Mouse (Mus musculus) adipocyte (in vitro differentiated cells): ENCODE data around the gene Folr2.

ENCODE experiments used
- DNase-seq: peaks from one replicate; pipeline ENCODE4 v3.0.0-alpha.2; 2016; ENCODE audit warnings: low spot score

Folr2 gene

DNA sequence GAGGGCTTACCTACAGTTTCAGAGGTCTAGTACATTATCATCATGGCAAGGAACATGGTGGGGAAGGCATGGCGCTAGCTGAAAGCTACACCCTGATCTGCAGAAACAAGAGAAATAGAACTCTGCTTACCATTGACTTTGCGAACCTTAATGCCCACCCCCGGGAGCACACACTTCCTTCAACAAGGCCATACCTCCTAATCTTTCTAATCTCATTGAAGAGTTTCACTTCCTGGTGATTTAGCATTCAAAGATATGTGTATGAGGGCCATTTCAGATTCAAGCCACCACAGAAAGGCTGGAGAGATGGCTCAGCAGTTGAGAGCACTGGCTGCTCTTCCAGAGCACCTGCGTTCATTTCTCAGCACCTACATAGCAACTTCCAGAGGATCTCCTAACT, at the start of gene Folr2:
Gene Folr2 (minus strand): TSS at position 101 of the 400 bp plus-strand sequence.
- no peak for DNase-seq

DNA sequence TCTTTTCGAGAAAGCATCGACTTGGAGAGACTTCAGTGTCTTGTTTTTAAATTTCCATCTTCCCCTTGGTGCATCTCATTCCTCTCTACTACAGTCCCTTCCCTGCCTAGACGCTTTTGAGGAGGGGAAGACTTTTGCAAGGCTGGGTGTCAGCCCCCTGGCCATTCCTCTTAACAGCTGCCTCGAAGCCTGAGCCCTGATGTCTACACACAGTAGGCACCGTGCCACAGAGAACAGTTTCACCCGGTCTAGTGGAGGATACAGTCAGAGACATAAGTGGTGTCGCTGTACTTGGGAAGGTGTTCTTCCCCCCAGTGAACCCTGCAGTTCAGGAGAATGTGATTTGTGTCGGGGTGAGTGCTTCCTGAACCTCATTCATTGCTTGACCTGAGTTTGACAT, 49.7 kb upstream of the Folr2 start:
- DNase-seq: peak; percentile 64

DNA sequence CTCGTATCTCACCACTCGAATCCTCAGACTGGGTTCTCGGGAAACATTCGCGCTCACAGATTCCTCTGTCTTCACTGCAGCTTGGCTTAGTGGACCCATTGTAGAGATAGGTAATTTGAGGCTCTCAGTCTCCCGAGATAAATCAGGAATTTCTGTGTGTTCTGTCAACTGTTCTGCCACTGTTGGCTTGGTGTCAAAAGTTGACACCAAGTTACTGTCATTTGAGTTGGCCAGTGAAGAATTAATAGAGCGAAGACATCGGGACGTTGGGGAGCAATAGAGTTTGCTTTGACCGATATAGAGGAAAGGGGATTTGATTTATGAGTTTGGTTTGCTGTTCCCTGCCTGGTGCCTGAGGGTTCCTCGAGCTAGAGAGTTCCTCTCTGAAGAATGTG, 49.3 kb upstream of the Folr2 start, which contains the start of gene Tomt:
Gene Tomt (minus strand): TSS at position 73 of the 395 bp plus-strand sequence.
- DNase-seq: peak; percentile 53

DNA sequence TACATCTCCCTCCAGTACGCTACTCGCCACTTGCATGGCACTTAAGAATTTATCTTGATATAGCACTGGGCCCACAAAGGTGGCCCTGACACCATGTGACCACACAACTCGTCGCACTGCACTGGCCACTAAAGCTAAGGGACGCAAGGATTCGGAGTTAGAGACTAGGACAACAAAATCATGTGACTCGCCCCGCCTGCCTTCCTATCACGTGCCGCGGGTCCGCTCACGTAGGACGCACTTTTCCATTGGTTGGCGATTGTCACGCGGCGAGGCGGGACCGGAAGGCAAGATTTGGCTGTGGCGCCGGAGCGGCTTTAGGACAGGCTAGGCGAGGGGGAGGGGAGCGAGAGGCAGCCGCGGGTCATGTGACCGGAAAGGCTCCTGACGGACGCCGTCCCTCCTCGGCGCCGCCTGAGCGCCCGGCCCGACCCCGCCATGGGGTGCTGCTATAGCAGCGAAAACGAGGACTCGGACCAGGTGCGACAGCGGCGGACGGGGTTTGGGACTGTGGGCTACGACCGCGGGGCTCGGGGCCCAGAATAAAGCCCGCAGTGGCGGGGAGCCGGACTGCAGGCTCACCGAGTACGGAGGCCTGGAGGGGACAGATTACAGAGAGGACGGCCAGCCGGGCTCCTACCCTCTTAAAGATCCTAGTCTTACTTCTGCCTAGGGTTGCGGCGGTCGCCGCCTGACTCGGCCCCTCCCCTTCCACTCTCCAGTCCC, 48.7 kb upstream of the Folr2 start, which contains the start of gene Lamtor1:
Gene Lamtor1 (plus strand): TSS at position 344 of the 726 bp plus-strand sequence.
- peak; percentile 98 for DNase-seq

DNA sequence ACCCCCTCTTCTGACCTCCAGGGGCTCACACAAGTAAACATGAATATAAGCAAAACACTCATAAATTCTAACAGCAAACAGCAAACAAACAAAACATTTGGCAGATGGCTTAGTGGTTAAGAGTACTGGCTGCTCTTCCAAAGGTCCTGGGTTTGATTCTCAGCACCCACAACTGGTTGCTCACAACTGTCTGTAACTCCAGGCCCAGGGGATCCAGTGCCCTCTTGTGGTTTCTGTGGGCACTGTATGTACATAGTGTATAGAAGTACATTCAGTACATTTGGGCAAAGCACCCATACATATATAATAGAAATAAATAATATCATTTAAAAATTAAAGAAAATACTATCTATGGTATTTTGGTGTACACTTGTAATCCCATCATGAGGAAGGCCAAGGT, 45.9 kb upstream of the Folr2 start:
- DNase-seq: no peak

DNA sequence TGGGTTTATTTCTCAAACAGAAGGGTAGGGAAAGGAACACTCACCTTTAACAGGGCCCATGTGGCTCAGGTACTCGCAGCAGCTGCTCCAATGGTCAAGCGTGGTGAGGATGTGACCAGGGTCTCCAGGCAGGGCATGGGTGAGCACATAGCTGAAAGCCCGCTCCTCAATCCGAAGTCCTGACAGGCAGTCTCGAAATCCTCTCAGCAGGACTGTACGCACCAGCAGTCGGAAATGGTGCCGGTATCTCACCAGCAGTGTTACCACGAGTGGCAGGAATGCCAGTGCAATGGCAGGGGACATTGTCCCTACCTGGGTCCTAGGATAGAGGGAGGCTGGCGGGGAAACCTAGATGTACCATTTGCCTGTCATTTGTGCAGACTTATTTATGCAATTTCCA, 45.0 kb upstream of the Folr2 start:
- DNase-seq: no peak

DNA sequence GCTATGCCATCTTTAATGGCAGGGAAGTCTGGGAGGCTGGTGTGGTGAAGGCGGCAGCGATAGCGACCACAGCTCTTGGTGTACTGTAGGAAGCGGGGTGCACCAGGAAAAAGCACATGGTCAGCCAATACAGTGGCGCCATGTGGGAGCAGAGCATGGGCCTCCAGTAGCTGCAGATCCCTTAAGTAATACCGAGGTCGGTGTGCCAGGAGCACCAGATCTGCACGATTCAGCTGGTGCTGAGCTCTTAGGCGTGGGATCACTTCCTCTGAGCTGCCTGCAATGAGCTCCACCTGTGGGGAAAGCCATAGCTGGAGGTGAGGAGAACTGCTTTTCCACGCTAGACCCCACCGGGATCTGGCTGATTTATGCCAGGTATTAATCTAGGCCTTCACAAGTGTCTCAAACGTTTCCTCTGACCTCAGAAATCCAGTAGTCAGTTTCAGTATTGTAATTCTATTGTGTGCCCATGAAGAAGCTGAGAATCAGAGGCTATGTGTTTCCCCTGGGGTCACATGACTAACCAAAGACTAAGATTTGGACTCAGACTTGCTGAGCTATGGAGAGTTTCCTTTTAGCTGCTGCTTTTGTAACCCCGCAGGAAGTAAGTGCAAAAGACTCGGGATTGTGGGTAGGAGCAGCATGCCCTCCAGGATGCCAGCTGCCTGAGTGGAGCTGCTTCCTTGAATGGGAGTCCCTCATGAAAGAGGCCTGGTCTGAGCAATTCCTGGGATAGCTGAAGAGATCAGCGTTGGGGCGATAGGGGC, 43.5 kb upstream of the Folr2 start:
- no peak for DNase-seq

DNA sequence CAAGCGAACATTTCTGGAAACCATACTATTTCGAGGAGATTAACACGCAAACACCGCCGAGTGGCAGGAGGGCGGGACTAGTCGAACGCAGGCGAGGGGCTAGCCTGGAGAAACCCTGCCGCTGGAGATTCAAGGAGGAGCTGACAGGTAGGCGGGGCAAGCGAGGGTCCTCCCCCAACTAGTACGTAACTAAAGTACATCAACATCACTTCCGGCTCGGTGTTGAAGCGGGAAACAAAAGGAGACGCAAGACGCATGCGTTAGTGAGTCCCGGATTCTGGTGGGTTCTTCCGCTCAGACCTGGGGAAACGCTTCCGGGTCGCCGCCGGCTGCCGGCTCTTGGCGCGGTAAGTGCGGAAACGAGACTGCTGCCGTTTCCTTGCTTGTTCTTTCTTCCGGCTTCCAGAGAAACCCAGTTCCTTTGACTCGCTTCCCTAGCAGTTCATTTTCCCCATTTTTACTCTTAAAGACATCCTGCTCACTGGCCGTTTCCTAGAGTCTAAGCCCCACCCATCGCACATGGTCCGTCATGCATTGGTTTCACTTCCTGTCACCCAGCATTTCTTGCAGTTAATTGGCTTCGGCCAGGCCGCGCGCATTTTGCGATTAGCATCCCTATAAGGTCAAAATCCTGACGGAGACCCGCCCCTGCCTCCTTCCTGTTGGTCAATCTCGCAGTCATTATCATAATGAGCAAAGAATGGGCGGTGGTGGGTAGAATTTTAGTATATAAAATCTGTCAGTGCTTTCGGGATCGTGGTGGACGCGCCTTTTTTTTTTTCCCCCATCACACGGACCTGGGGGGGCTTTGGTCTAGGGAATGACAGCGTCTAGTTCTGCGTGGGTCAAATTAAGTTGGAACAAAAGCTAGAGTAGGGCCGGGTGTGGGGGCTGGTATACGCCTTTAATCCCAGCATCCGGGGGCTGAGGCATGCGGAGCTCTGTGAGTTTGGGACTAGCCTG, 39.4 kb upstream of the Folr2 start:
- DNase-seq: peak; percentile 97

DNA sequence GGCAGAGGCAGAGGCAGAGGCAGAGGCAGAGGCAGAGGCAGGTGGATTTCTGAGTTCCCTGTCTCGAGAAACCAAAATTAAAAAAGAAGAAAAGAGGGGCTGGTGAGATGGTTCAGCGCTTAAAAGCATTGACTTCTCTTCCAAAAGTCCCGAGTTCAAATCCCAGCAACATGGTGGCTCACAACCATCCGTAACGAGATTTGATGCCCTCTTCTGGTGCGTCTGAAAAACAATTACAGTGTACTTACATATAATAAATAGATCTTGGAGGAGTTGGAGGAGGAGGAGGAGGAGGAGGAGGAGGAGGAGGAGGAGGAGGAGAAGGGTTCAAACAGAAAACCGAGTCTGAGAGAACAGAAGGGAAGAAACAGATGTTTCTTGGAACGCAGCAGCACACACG, 38.7 kb upstream of the Folr2 start:
- DNase-seq: no peak

DNA sequence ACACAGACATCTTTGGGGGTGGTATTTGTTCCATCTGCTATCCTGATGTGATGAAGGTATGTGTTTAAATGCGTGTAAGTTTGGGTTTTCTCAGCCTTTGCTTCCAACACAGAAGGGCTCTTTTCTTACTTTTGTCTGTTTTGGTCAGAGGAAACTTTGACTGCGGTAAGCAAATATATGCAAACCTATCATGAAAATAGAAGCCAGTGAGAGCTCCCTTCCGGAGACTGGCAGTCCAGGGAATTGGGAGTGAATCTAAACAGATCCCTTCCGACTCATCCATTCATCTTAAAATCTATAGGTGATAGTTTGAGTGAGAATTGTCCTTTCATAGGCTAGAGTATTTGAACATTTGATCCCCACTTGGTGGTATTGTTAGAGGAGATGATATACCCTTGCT, 31.5 kb upstream of the Folr2 start:
- no peak for DNase-seq

DNA sequence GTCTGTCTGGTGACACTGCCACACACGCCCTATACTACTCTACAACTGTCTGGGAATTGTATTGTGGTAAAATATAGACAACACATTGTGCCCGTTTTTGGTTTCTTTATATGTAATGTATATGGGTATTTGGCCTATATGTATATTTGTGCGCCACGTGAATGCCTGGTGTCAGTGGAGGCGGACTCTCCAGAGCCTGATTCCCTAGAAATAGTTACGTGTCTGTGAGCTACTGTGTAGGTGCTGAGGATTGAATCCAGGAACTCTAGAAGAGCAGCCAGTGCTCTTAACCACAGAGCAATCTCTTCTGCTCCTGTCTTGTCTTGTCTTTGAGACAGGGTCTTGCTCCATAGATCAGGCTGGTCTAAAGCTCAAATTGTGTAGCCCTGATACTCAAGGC, 29.3 kb upstream of the Folr2 start:
- no peak for DNase-seq

DNA sequence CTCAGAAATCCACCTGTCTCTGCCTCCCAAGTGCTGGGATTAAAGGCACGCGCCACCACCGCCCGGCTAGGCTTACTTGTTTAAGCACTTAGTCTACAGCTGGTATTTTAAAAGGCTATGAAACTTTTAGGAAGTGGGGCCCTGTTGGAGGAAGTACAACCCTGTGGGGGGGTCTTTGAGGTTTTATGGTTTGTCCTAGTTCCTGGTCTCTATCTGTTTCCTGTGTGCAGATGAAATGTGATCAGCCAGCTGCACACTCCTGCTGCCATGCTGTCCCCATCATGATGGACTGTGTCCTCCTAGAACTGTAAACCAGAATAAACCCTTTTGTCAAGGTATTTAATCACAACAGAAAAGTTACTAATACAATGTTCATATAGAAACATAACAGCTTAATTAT, 27.2 kb upstream of the Folr2 start:
- DNase-seq: no peak

DNA sequence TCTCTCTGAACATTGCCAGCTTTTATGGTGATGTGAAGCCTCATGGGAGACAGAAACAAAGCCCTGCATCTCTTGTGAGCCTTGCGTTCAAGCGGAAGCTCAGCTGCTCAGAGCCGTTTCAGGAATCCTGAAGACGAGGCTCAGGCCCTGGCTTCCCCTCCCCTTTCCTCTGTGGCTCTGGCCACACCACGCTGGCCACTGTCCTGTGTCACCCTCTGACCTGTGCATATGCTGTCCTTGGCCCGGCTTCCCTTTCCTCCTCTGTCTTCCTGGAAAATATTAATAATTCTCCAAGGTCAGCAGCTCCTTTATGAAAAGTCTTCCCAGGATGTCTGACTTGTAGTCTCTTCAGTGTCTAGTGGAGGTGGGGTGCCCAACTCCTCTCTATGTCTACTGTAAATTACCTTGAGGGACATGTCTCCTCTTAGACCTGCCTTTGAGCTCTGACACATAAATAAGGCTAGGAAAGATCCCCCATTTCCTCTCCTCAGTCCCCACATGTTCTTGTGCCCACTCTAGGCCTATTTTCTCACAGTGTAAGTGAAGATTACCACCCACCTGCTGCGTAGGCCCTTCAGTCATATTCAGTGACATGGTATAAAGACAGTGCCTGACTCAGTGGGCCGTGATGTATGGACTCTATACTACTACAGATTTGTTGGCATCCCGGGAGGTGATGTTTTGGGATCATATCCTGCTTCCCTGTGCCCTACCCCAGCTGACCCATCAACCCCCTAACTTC, 25.6 kb upstream of the Folr2 start:
- no peak for DNase-seq

DNA sequence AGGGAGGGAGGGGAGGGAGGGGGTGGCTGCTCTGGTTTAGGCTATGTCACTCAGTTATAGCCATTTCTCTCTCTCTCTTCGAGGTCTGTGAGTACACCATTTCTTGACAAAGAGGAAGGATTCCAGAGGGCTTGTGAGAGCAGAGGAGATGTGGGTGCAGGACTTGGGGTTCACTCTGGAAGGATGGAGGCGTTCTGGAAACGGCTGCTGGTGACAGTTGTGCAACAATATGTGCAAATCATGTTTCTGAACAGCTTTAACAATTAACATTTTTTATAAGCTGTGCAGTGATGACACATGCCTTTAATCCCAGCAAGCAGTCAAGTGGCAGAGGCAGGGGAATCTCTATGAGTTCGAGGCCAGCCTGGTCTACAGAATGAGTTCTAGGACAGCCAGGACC, 23.9 kb upstream of the Folr2 start:
- no peak for DNase-seq

DNA sequence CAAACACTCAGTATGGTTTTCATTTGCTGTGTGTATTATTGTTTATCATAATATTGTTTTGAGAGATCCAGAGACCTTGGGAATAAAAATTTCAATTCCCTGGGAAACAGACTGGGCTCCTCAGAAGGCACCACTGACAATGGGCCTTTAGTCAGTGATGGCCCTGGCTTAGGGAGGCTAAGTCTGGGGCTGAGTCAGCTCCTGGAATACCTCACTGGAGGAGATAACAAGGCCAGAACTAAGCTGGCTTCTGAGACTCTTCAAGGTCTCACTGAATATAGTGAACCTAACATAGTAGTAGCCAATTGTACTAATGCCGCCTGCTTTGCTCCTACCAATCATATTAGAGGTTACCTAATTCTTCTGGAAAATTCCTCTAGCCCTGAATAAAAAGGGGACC, 19.0 kb upstream of the Folr2 start:
- no peak for DNase-seq

DNA sequence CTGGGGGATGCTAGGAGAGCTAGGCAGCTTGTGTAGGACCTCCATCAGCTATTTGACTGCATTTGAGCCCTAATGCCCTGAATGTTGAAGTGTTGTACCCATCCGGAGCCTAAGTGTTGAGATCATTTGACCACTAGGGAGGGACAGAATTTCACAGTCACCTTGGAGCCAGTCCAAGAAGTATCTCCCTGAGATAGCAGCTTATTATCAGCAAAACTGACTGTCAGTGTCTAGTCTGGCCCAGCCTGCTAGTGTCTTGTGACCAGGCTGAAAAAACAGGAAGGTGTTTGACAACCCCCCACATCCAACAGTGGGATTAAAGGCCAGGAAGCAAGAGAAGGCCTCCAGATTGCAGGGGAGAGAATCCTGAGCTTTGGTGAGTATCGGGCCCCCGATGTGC, 14.3 kb upstream of the Folr2 start:
- DNase-seq: no peak

DNA sequence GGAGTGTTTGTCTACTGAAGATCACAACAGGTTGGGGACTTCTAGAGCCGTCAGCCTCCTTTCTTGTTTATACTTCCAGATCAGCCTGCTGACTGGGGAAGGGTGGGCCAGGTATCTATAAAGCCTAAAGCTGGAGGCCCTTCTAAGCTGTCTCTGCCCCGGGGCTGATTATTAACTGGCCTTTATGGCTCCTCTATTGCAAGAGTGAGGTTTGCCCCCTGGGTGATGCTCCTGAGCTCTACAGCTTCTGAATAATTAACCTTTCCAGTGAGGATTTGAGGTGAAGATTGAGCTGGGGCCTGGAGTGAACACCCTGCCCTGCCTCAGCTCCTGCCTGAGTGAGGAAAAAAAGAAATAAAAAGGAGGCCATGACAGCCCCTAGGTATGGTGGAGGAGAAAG, 13.6 kb upstream of the Folr2 start, which contains the start of gene Folr1:
Gene Folr1 (minus strand): TSS at position 160 of the 400 bp plus-strand sequence.
- DNase-seq: no peak

DNA sequence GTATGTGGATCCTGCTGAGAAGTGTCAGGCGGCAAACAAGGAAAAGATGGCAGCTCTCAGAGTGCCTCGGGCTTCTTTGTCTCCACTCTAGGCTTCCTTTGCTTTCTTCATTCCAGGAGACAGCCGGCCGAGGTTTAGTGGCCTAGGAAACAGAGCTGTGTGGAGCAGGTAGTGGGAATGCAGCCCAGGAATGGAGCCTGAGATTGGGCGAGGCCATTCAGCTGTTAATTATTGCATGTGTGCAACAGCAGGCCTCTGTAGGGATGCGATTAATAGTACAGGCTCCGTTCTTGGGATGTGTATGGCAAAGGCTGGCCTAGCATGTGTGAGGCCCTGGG, 12.1 kb upstream of the Folr2 start:
- DNase-seq: no peak

DNA sequence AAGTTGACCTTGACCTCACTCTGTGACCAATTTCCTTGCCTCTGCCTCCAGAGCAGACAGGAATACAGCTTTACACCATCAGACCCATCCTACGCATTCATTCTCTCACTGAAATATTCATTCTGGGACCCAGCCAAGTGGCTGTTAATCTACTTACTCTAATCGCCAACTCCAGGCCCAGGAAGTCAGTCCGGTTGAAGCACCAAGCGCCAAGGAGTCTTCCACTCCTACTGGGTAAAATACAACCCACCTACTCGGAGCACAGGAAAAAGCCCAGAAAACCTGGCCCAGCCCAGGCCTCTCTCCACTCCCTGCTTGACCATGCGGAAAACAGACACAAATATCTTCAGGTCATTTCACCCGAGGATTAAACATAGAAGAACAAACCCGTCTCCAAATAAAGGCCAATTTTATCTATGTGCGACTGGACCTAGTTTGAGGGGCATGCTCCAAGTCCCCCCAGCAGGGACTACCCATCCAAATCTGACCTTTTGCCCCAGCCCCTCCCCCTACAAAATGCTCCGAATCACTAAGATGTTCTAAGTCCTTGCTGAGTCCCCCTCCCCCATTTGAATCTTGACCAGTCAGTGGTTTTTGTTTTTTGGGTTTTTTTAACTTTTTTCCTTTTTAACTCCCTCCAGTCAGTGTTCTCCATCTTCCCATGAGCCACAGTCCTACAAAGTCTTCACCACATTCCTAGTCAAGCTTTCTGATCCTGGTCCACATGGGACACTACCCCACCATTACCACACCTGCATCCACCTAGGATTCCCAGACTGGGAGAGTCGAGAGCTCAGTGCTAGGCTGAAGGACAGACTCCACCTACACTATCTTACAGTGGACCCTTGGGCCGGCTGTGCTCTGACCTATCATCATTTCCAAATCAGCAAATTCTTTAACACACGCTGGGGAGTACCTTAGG, 11.5 kb upstream of the Folr2 start:
- no peak for DNase-seq

DNA sequence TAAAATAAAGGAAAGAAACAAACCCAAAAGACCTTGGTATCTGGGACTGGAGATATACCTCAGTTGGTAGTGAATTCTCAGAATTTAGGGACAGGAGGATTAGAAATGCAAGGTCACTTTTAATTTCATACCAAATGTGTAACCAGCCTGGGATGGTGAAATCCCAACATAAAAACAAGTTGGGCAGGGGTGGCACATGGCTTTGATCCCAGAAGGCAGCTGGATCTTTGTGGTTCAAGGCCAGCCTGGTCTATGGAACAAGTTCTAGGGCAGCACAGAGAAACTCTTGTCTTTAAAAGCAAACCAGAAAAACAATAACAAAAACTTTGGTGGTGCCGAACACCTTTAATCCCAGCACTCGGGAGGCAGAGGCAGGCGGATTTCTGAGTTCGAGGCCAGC, 10.5 kb upstream of the Folr2 start:
- no peak for DNase-seq
